Mouse (Mus musculus) forebrain, embryonic 15.5 days (tissue): ENCODE data around the gene Thpo. TPM values are rescaled to one million over a fixed set of nuclear protein-coding genes. Genes with fewer than 3 reads are reported as not detected.

ENCODE experiments used
- ATAC-seq: fragments of 200-750 bp; cut with Nextera tagmentation; replicated peaks from 2 replicates; pipeline ENCODE4 v1.8.0; 2017; ENCODE audit warnings: mild to moderate bottlenecking, moderate TSS enrichment, moderate library complexity
- H3K27ac ChIP-seq: fragments of 300-500 bp; sonication (generic); replicated peaks from 2 replicates; pipeline ENCODE4 v1.5.1; 2015; ENCODE audit warnings: mild to moderate bottlenecking, inconsistent platforms
- H3K27me3 ChIP-seq: fragments of 300-500 bp; sonication (generic); 2 replicates; pipeline ENCODE4 v1.6.1; 2015; ENCODE audit warnings: inconsistent platforms
- H3K36me3 ChIP-seq: fragments of 300-500 bp; sonication (generic); 2 replicates; pipeline ENCODE4 v1.6.1; 2015; ENCODE audit warnings: mild to moderate bottlenecking, inconsistent platforms
- H3K4me1 ChIP-seq: fragments of 300-500 bp; sonication (generic); 2 replicates; pipeline ENCODE4 v1.6.1; 2015; ENCODE audit warnings: inconsistent platforms
- H3K4me2 ChIP-seq: fragments of 300-500 bp; sonication (generic); replicated peaks from 2 replicates; pipeline ENCODE4 v1.6.1; 2015; ENCODE audit warnings: mild to moderate bottlenecking, inconsistent platforms
- H3K4me3 ChIP-seq: fragments of 300-500 bp; sonication (generic); 2 replicates; pipeline ENCODE4 v1.5.1; 2015; ENCODE audit warnings: mild to moderate bottlenecking, inconsistent platforms
- H3K9ac ChIP-seq: fragments of 300-500 bp; sonication (generic); replicated peaks from 2 replicates; pipeline ENCODE4 v1.6.1; 2015; ENCODE audit warnings: mild to moderate bottlenecking, inconsistent platforms
- H3K9me3 ChIP-seq: fragments of 300-500 bp; sonication (generic); 2 replicates; pipeline ENCODE4 v1.6.1; 2016; ENCODE audit warnings: inconsistent platforms
- WGBS: fragments of 180-500 bp; shearing (Covaris S2); methylation state at CpG from one replicate; pipeline ENCODE4 v1.1.7; 2015; ENCODE audit warnings: mixed read lengths; 5-methylcytosine and 5-hydroxymethylcytosine counted together
- polyA plus RNA-seq: library from polyadenylated mRNA; unstranded; fragments of >200 nt; fragmentation: Nextera tagmentation; extraction: Ambion mirVana; gene quantifications from 2 replicates; pipeline ENCODE4 v1.2.1, GENCODE M21; 2015

The Thpo gene
- polyA plus RNA-seq, 1 experiment from 2014 or later: 0.80 TPM

GRCm38 (mm10) chr16:20722736-20723135 is 11.6 kb downstream of the Thpo start:
- Histone ChIP-seq H3K9ac (no peak overlapping the region), H3K36me3 (peaks cover 21% of the 10 kb centered on the region), H3K4me3 (no peak overlapping the region), H3K4me1 (peaks cover 10% of the 10 kb centered on the region), H3K4me2 (no peak overlapping the region), H3K27me3 (no peaks in the 10 kb centered on the region), H3K27ac (no peak overlapping the region), H3K9me3 (no peaks in the 10 kb centered on the region)
- ATAC-seq: no peak
- 90% methylated on average over 4 of the region's 4 CpGs for whole genome bisulfite sequencing

GRCm38 (mm10) chr16:20721808-20722207 is 12.5 kb downstream of the Thpo start:
- Histone ChIP-seq H3K27ac (no peak overlapping the region), H3K4me3 (no peak overlapping the region), H3K9me3 (no peaks in the 10 kb centered on the region), H3K27me3 (no peaks in the 10 kb centered on the region), H3K36me3 (peaks cover 21% of the 10 kb centered on the region), H3K4me2 (no peak overlapping the region), H3K9ac (no peak overlapping the region), H3K4me1 (peaks cover 17% of the 10 kb centered on the region)
- ATAC-seq: no peak
- 88% methylated on average over 10 of the region's 10 CpGs for WGBS

GRCm38 (mm10) chr16:20717978-20718670 is 16.2 kb downstream of the Thpo start:
- ATAC-seq: no peak; the same call in 1 of the 2 replicates
- H3K4me3 ChIP-seq: peak overlapping the region; percentile 72
- WGBS: 3% methylated on average over 18 of the region's 18 CpGs
- peaks cover 21% of the 10 kb centered on the region for H3K36me3 ChIP-seq
- H3K9ac ChIP-seq: peak overlapping the region; percentile 85
- no peaks in the 10 kb centered on the region for H3K9me3 ChIP-seq
- peak overlapping the region; percentile 90 for H3K4me2 ChIP-seq
- H3K4me1 ChIP-seq: peaks cover 40% of the 10 kb centered on the region
- H3K27ac ChIP-seq: peak overlapping the region; percentile 90
- no peaks in the 10 kb centered on the region for H3K27me3 ChIP-seq

GRCm38 (mm10) chr16:20717181-20717977 is 16.9 kb downstream of the Thpo start, which contains the start of the genes Polr2h and Clcn2:
TSS of gene Polr2h (plus strand) at chr16:20717665.
TSS of gene Clcn2 (minus strand) at chr16:20717746.
- Histone ChIP-seq H3K27ac (peak within 1 kb of the TSS; percentile 90), H3K36me3 (peaks cover 19% of the 10 kb centered on the region), H3K4me2 (peak within 1 kb of the TSS; percentile 90), H3K9ac (peak within 1 kb of the TSS; percentile 85), H3K4me3 (peak within 1 kb of the TSS; percentile 72), H3K27me3 (no peaks in the 10 kb centered on the region), H3K9me3 (no peaks in the 10 kb centered on the region), H3K4me1 (peaks cover 40% of the 10 kb centered on the region)
- ATAC-seq: peak; percentile 82
- under 1% methylated on average over 62 of the region's 62 CpGs for WGBS

GRCm38 (mm10) chr16:20716841-20717180 is 17.5 kb downstream of the Thpo start:
- Histone ChIP-seq H3K9me3 (no peaks in the 10 kb centered on the region), H3K36me3 (peaks cover 16% of the 10 kb centered on the region), H3K27me3 (no peaks in the 10 kb centered on the region), H3K4me2 (peak overlapping the region; percentile 90), H3K4me1 (peaks cover 40% of the 10 kb centered on the region), H3K9ac (peak overlapping the region; percentile 85), H3K27ac (peak overlapping the region; percentile 90), H3K4me3 (peak overlapping the region; percentile 72)
- 3% methylated on average over 8 of the region's 8 CpGs for WGBS
- ATAC-seq: peak; percentile 0; the same call in 1 of the 2 replicates

GRCm38 (mm10) chr16:20715976-20716840 is 18.1 kb downstream of the Thpo start:
- under 1% methylated on average over 65 of the region's 68 CpGs for WGBS
- Histone ChIP-seq H3K9me3 (no peaks in the 10 kb centered on the region), H3K36me3 (peaks cover 15% of the 10 kb centered on the region), H3K9ac (peak overlapping the region; percentile 85), H3K4me3 (peak overlapping the region; percentile 72), H3K27me3 (no peaks in the 10 kb centered on the region), H3K4me2 (peak overlapping the region; percentile 90), H3K4me1 (peaks cover 40% of the 10 kb centered on the region), H3K27ac (peak overlapping the region; percentile 90)
- peak; percentile 85 for ATAC-seq

- 1% methylated on average over 12 of the region's 12 CpGs for WGBS
- H3K9me3 ChIP-seq: no peaks in the 10 kb centered on the region
- ATAC-seq: no peak
- no peaks in the 10 kb centered on the region for H3K27me3 ChIP-seq
- peaks cover 12% of the 10 kb centered on the region for H3K36me3 ChIP-seq
- peaks cover 40% of the 10 kb centered on the region for H3K4me1 ChIP-seq
- H3K4me3 ChIP-seq: peak overlapping the region; percentile 72
- peak overlapping the region; percentile 90 for H3K27ac ChIP-seq
- H3K4me2 ChIP-seq: peak overlapping the region; percentile 90
- peak overlapping the region; percentile 85 for H3K9ac ChIP-seq
These were observed 18.7 kb downstream of the Thpo start for GRCm38 (mm10) chr16:20715566-20715965.

- no peak for ATAC-seq
- Histone ChIP-seq H3K4me3 (peak overlapping the region; percentile 72), H3K4me1 (peaks cover 40% of the 10 kb centered on the region), H3K9ac (peak overlapping the region; percentile 85), H3K27ac (no peak overlapping the region), H3K27me3 (no peaks in the 10 kb centered on the region), H3K9me3 (no peaks in the 10 kb centered on the region), H3K36me3 (peaks cover 12% of the 10 kb centered on the region), H3K4me2 (peak overlapping the region; percentile 90)
- WGBS: 56% methylated on average over 2 of the region's 2 CpGs
These were observed 19.1 kb downstream of the Thpo start for GRCm38 (mm10) chr16:20715161-20715560.

- H3K27me3 ChIP-seq: no peaks in the 10 kb centered on the region
- no peak overlapping the region for H3K27ac ChIP-seq
- H3K36me3 ChIP-seq: peaks cover 14% of the 10 kb centered on the region; the same call in 1 of the 2 replicates
- H3K4me3 ChIP-seq: peak overlapping the region; percentile 72
- H3K4me1 ChIP-seq: peaks cover 40% of the 10 kb centered on the region
- 0 out of 2 replicates have a peak overlapping the region, but pooled peaks have one; percentile 85 for H3K9ac ChIP-seq
- H3K9me3 ChIP-seq: no peaks in the 10 kb centered on the region
- H3K4me2 ChIP-seq: peak overlapping the region; percentile 90
- no peak for ATAC-seq
- WGBS: 26% methylated on average over 11 of the region's 11 CpGs
These were observed 19.8 kb downstream of the Thpo start for GRCm38 (mm10) chr16:20714307-20715080.

GRCm38 (mm10) chr16:20712889-20713288 is 21.4 kb downstream of the Thpo start:
- Histone ChIP-seq H3K4me3 (no peak overlapping the region), H3K9ac (no peak overlapping the region), H3K27ac (no peak overlapping the region), H3K36me3 (peaks cover 14% of the 10 kb centered on the region; the same call in 1 of the 2 replicates), H3K9me3 (no peaks in the 10 kb centered on the region), H3K27me3 (no peaks in the 10 kb centered on the region), H3K4me2 (no peak overlapping the region), H3K4me1 (peaks cover 30% of the 10 kb centered on the region)
- ATAC-seq: no peak
- 93% methylated on average over 7 of the region's 7 CpGs for WGBS

GRCm38 (mm10) chr16:20712190-20712589 is 22.1 kb downstream of the Thpo start:
- Histone ChIP-seq H3K4me2 (no peak overlapping the region), H3K9me3 (no peaks in the 10 kb centered on the region), H3K27me3 (no peaks in the 10 kb centered on the region), H3K36me3 (peaks cover 19% of the 10 kb centered on the region), H3K4me1 (peaks cover 27% of the 10 kb centered on the region), H3K9ac (no peak overlapping the region), H3K4me3 (no peak overlapping the region), H3K27ac (no peak overlapping the region)
- 74% methylated on average over 9 of the region's 9 CpGs for WGBS
- no peak for ATAC-seq
